Mouse (Mus musculus): ENCODE data around the gene Isoc2b. TPM values are rescaled to one million over a fixed set of nuclear protein-coding genes. Genes with fewer than 3 reads are reported as not detected.
A peak's percentile ranks its signal among the peaks of the same experiment; 100 is the strongest.

Isoc2b gene
- polyA plus RNA-seq, 1 experiment from 2014 or later = 3.2 TPM

DNA sequence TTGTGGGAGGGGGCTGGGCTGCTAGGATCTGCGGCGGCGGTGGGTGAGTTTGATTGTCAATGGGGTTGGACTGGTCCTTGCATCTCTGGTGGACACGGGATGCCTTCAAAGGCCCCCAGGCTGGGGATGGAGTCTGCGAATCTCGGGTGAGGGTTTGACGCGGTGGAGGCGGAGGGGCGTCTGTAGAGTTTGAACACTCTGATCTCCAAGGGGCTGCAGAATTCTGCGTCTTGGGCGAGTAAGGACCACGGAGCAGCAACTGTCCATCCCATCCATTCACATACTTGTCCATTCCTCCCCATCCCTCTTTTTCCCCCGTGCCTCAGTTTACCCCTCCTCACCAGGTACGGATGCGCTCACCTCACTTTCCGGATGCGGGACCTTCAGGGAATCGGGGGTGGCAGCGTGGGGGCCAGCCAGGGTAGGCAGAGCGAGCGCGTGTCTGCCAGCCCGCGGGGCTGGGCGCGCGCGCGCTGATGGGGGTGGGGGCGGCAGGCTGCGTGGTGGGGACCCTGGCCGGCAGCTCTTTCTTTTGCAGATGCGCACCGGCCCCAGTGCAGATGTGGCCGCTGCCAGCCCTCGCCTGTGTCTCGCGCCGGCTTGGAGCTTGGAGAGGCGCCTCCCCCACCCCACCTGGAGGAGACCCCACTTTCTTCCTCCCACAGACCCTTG is 25.7 kb downstream of the Isoc2b start, which contains the start of gene Shisa7:
Gene Shisa7 (minus strand): TSS at position 452 of the 672 bp plus-strand sequence.
- whole genome bisulfite sequencing = under 1% methylated on average over 39 of the region's 41 CpGs
- Histone ChIP-seq H3K4me1 (replicated peaks; ENCODE audit: control insufficient read depth, insufficient read depth, low read length) (peaks cover 31% of the 10 kb centered on the region), H3K9ac (replicated peaks; ENCODE audit: low read depth, low read length) (peak within 1 kb of the TSS; percentile 60), H3K36me3 (ENCODE audit: control insufficient read depth, insufficient read depth) (no peaks in the 10 kb centered on the region), H3K27me3 (replicated peaks; ENCODE audit: control insufficient read depth, insufficient read depth, low read length) (0 out of 2 replicates have a peak, but pooled peaks cover 2% of the 10 kb centered on the region), H3K27ac (ENCODE audit: low read length) (peak within 1 kb of the TSS; percentile 57), H3K4me2 (ENCODE audit: low read length) (peak within 1 kb of the TSS; percentile 82), H3K4me3 (replicated peaks; ENCODE audit: low read length) (peak within 1 kb of the TSS; percentile 62), H3K9me3 (ENCODE audit: control insufficient read depth, low read length) (no peaks in the 10 kb centered on the region)
- ATAC-seq = peak; percentile 52

GRCm38 (mm10) chr7:4843604-4844244 is 26.3 kb downstream of the Isoc2b start:
- Histone ChIP-seq H3K4me1 (replicated peaks; ENCODE audit: control insufficient read depth, insufficient read depth, low read length) (peaks cover 31% of the 10 kb centered on the region), H3K9ac (replicated peaks; ENCODE audit: low read depth, low read length) (peak overlapping the region; percentile 60), H3K36me3 (ENCODE audit: control insufficient read depth, insufficient read depth) (no peaks in the 10 kb centered on the region), H3K4me3 (replicated peaks; ENCODE audit: low read length) (peak overlapping the region; percentile 62), H3K9me3 (ENCODE audit: control insufficient read depth, low read length) (no peaks in the 10 kb centered on the region), H3K4me2 (ENCODE audit: low read length) (peak overlapping the region; percentile 82), H3K27me3 (replicated peaks; ENCODE audit: control insufficient read depth, insufficient read depth, low read length) (0 out of 2 replicates have a peak, but pooled peaks cover 2% of the 10 kb centered on the region), H3K27ac (ENCODE audit: low read length) (peak overlapping the region; percentile 57)
- under 1% methylated on average over 32 of the region's 34 CpGs for WGBS
- ATAC-seq = peak; percentile 61

DNA sequence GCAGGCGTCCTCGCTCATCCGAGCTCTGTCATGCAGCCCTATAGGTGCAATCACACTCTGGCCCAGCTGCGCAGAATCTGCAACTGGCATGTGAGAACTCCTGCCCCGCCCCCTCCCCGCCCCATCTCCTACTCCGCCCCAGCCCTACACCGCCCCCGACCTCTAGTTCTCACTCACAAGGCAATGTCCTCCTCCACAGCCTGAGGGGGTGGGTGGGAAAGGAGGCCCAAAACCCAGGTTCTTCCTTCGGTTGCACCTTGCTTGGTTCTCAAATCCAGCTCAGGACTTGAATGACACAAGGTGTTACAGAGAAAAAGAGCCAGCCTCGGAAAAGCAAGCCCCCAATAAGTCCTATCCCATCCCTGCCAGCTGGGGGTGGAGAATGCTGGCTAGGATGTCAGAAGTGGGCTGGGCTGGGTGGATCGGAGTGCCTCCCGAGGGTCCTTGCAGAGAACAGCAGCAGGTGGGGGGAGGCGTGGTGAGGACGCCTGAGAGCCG is 27.4 kb downstream of the Isoc2b start:
- Histone ChIP-seq H3K4me3 (replicated peaks; ENCODE audit: low read length) (peak overlapping the region; percentile 62), H3K9me3 (ENCODE audit: control insufficient read depth, low read length) (no peaks in the 10 kb centered on the region), H3K9ac (replicated peaks; ENCODE audit: low read depth, low read length) (peak overlapping the region; percentile 18), H3K4me1 (replicated peaks; ENCODE audit: control insufficient read depth, insufficient read depth, low read length) (peaks cover 31% of the 10 kb centered on the region), H3K36me3 (ENCODE audit: control insufficient read depth, insufficient read depth) (no peaks in the 10 kb centered on the region), H3K27ac (ENCODE audit: low read length) (peak overlapping the region; percentile 53; the same call in 1 of the 2 replicates), H3K4me2 (ENCODE audit: low read length) (peak overlapping the region; percentile 82), H3K27me3 (replicated peaks; ENCODE audit: control insufficient read depth, insufficient read depth, low read length) (0 out of 2 replicates have a peak, but pooled peaks cover 2% of the 10 kb centered on the region)
- under 1% methylated on average over 16 of the region's 16 CpGs for WGBS
- peak; percentile 52 for ATAC-seq

DNA sequence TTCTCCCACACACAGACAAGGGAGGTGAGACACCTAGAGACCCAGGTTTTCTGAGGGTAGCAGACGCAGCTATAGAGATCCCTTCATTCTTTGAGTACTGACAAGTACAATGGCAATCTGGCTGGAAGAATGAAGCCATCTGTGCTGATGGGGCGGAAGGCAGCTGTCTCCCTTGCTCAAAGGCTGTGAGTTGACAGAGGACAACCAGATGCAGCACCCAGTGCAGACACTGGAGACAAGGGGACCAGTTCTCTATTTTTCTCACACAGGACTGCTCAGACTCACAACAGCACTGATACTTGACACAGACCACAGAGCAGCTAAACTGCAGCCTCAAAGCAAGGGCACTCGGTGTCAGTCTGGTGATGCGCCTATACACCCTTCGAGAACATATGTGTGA is 28.0 kb downstream of the Isoc2b start:
- Histone ChIP-seq H3K36me3 (ENCODE audit: control insufficient read depth, insufficient read depth) (no peaks in the 10 kb centered on the region), H3K4me1 (replicated peaks; ENCODE audit: control insufficient read depth, insufficient read depth, low read length) (peaks cover 31% of the 10 kb centered on the region), H3K4me2 (ENCODE audit: low read length) (peak overlapping the region; percentile 82), H3K9me3 (ENCODE audit: control insufficient read depth, low read length) (no peaks in the 10 kb centered on the region), H3K4me3 (replicated peaks; ENCODE audit: low read length) (peak overlapping the region; percentile 62), H3K27ac (ENCODE audit: low read length) (peak overlapping the region; percentile 23; the same call in 1 of the 2 replicates), H3K9ac (replicated peaks; ENCODE audit: low read depth, low read length) (peak overlapping the region; percentile 18), H3K27me3 (replicated peaks; ENCODE audit: control insufficient read depth, insufficient read depth, low read length) (0 out of 2 replicates have a peak, but pooled peaks cover 2% of the 10 kb centered on the region)
- ATAC-seq = no peak
- 43% methylated on average over 5 of the region's 5 CpGs for WGBS

GRCm38 (mm10) chr7:4837639-4838038 is 32.4 kb downstream of the Isoc2b start:
- Histone ChIP-seq H3K9me3 (ENCODE audit: control insufficient read depth, low read length) (no peaks in the 10 kb centered on the region), H3K9ac (replicated peaks; ENCODE audit: low read depth, low read length) (no peak overlapping the region), H3K36me3 (ENCODE audit: control insufficient read depth, insufficient read depth) (no peaks in the 10 kb centered on the region), H3K4me3 (replicated peaks; ENCODE audit: low read length) (no peak overlapping the region), H3K27me3 (replicated peaks; ENCODE audit: control insufficient read depth, insufficient read depth, low read length) (0 out of 2 replicates have a peak, but pooled peaks cover 2% of the 10 kb centered on the region), H3K4me2 (ENCODE audit: low read length) (no peak overlapping the region), H3K27ac (ENCODE audit: low read length) (no peak overlapping the region), H3K4me1 (replicated peaks; ENCODE audit: control insufficient read depth, insufficient read depth, low read length) (peaks cover 16% of the 10 kb centered on the region)
- WGBS = 7% methylated on average over 1 of the region's 1 CpGs
- ATAC-seq = no peak

- Histone ChIP-seq H3K27me3 (replicated peaks; ENCODE audit: control insufficient read depth, insufficient read depth, low read length) (no peaks in the 10 kb centered on the region), H3K36me3 (ENCODE audit: control insufficient read depth, insufficient read depth) (no peaks in the 10 kb centered on the region), H3K9ac (replicated peaks; ENCODE audit: low read depth, low read length) (peak overlapping the region; percentile 67), H3K4me2 (ENCODE audit: low read length) (peak overlapping the region; percentile 73), H3K4me1 (replicated peaks; ENCODE audit: control insufficient read depth, insufficient read depth, low read length) (peaks cover 6% of the 10 kb centered on the region), H3K27ac (ENCODE audit: low read length) (peak overlapping the region; percentile 49), H3K9me3 (ENCODE audit: control insufficient read depth, low read length) (no peaks in the 10 kb centered on the region), H3K4me3 (replicated peaks; ENCODE audit: low read length) (peak overlapping the region; percentile 62)
- ATAC-seq = peak; percentile 88
- WGBS = under 1% methylated on average over 51 of the region's 51 CpGs
These were observed 33.7 kb downstream of the Isoc2b start for GRCm38 (mm10) chr7:4836351-4836792.

DNA sequence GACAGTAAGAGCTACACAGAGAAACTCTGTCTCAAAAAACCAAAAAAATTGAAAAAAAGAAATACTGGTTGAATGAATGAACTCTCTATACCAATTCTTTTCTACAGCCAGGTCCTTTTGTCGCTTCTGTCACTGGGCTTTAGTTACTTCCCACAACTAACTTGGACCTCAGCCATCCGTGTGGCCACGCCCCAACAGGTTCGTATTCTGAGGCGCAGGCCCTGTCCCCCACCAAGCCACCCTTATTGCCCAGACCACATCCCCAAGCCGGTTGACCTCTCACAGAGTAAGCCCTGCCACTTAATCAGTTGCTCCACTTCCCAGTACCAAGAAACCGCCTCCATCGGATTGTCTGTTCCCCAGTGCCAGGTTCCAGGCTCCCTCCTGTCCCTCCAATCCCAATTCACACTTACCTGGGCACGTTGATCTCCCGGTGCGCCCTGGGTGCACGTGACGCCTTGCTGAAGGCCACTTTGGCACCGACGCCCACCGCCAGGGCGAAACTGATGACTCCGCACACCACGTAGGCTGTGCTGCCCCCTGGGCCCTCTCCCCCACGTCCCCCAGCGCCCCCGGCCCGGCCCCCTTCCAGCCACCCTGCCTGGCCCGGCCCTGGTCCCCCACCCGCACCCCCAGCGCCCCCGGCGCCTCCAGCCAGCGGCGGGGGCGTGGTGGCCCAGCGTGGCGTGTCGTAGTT is 34.3 kb downstream of the Isoc2b start:
- Histone ChIP-seq H3K4me1 (replicated peaks; ENCODE audit: control insufficient read depth, insufficient read depth, low read length) (peaks cover 6% of the 10 kb centered on the region), H3K9me3 (ENCODE audit: control insufficient read depth, low read length) (no peaks in the 10 kb centered on the region), H3K36me3 (ENCODE audit: control insufficient read depth, insufficient read depth) (no peaks in the 10 kb centered on the region), H3K27me3 (replicated peaks; ENCODE audit: control insufficient read depth, insufficient read depth, low read length) (no peaks in the 10 kb centered on the region), H3K4me3 (replicated peaks; ENCODE audit: low read length) (peak overlapping the region; percentile 62), H3K4me2 (ENCODE audit: low read length) (peak overlapping the region; percentile 73), H3K27ac (ENCODE audit: low read length) (peak overlapping the region; percentile 49), H3K9ac (replicated peaks; ENCODE audit: low read depth, low read length) (peak overlapping the region; percentile 67)
- ATAC-seq = peak; percentile 11; the same call in 1 of the 2 replicates
- 4% methylated on average over 33 of the region's 34 CpGs for WGBS

GRCm38 (mm10) chr7:4830476-4830875 is 39.6 kb downstream of the Isoc2b start:
- no peak overlapping the region for H3K9ac ChIP-seq (replicated peaks; ENCODE audit: low read depth, low read length)
- H3K4me1 ChIP-seq (replicated peaks; ENCODE audit: control insufficient read depth, insufficient read depth, low read length) = no peaks in the 10 kb centered on the region
- H3K4me2 ChIP-seq (ENCODE audit: low read length) = no peak overlapping the region
- no peak overlapping the region for H3K27ac ChIP-seq (ENCODE audit: low read length)
- ATAC-seq = no peak
- peaks cover 5% of the 10 kb centered on the region; the same call in 1 of the 2 replicates for H3K36me3 ChIP-seq (ENCODE audit: control insufficient read depth, insufficient read depth)
- H3K27me3 ChIP-seq (replicated peaks; ENCODE audit: control insufficient read depth, insufficient read depth, low read length) = no peaks in the 10 kb centered on the region
- H3K4me3 ChIP-seq (replicated peaks; ENCODE audit: low read length) = no peak overlapping the region
- WGBS = 12% methylated on average over 12 of the region's 12 CpGs
- H3K9me3 ChIP-seq (ENCODE audit: control insufficient read depth, low read length) = no peaks in the 10 kb centered on the region

GRCm38 (mm10) chr7:4825365-4825764 is 44.7 kb downstream of the Isoc2b start:
- no peaks in the 10 kb centered on the region for H3K27me3 ChIP-seq (replicated peaks; ENCODE audit: control insufficient read depth, insufficient read depth, low read length)
- H3K27ac ChIP-seq (ENCODE audit: low read length) = no peak overlapping the region
- WGBS = 58% methylated on average over 4 of the region's 4 CpGs
- peaks cover 5% of the 10 kb centered on the region; the same call in 1 of the 2 replicates for H3K36me3 ChIP-seq (ENCODE audit: control insufficient read depth, insufficient read depth)
- H3K4me3 ChIP-seq (replicated peaks; ENCODE audit: low read length) = no peak overlapping the region
- H3K9ac ChIP-seq (replicated peaks; ENCODE audit: low read depth, low read length) = no peak overlapping the region
- ATAC-seq = no peak
- no peaks in the 10 kb centered on the region for H3K9me3 ChIP-seq (ENCODE audit: control insufficient read depth, low read length)
- H3K4me1 ChIP-seq (replicated peaks; ENCODE audit: control insufficient read depth, insufficient read depth, low read length) = no peaks in the 10 kb centered on the region
- no peak overlapping the region for H3K4me2 ChIP-seq (ENCODE audit: low read length)
